Mouse (Mus musculus) thymus, postnatal 0 days (tissue): ENCODE results near the gene Rsl1d1. TPM values are rescaled to one million over a fixed set of nuclear protein-coding genes. Genes with fewer than 3 reads are reported as not detected.

Experiments
- DNase-seq: peaks from one replicate; pipeline ENCODE4 v3.0.0-alpha.2; 2015; ENCODE audit warnings: low spot score
- polyA plus RNA-seq: library from polyadenylated mRNA; unstranded; fragments of >200 nt; fragmentation: Nextera tagmentation; extraction: Ambion mirVana; gene quantifications from 2 replicates; pipeline ENCODE4 v1.2.1, GENCODE M21; 2015

The Rsl1d1 gene
- 207 and 215 TPM in 2 replicates for polyA plus RNA-seq

GRCm38 (mm10) chr16:11202571-11203554, at the start of gene Rsl1d1:
Gene Rsl1d1, minus strand, starts transcription at chr16:11203331.
- peak; percentile 97 for DNase-seq

- DNase-seq: no peak
Measured at GRCm38 (mm10) chr16:11247791-11248190, 44.7 kb upstream of the Rsl1d1 start.

- DNase-seq: no peak
Measured at GRCm38 (mm10) chr16:11245767-11246166, 42.6 kb upstream of the Rsl1d1 start.

- no peak for DNase-seq
Measured at GRCm38 (mm10) chr16:11242401-11242800, 39.3 kb upstream of the Rsl1d1 start.

- DNase-seq: no peak
Measured at GRCm38 (mm10) chr16:11217801-11218200, 14.7 kb upstream of the Rsl1d1 start.

- peak; percentile 5 for DNase-seq
Measured at GRCm38 (mm10) chr16:11203600-11204390, 664 bp upstream of the Rsl1d1 start.

GRCm38 (mm10) chr16:11201740-11202394, 1.3 kb downstream of the Rsl1d1 start:
- DNase-seq: no peak

GRCm38 (mm10) chr16:11200247-11200646, 2.9 kb downstream of the Rsl1d1 start:
- DNase-seq: no peak

- no peak for DNase-seq
Measured at GRCm38 (mm10) chr16:11198467-11198866, 4.7 kb downstream of the Rsl1d1 start.

GRCm38 (mm10) chr16:11197052-11197451, 6.1 kb downstream of the Rsl1d1 start:
- no peak for DNase-seq

GRCm38 (mm10) chr16:11193231-11193630, 9.9 kb downstream of the Rsl1d1 start:
- DNase-seq: no peak

GRCm38 (mm10) chr16:11190150-11190549, 13.0 kb downstream of the Rsl1d1 start:
- DNase-seq: no peak

GRCm38 (mm10) chr16:11177404-11177803, 25.7 kb downstream of the Rsl1d1 start:
- peak; percentile 5 for DNase-seq

- DNase-seq: no peak
Measured at GRCm38 (mm10) chr16:11176884-11177244, 26.3 kb downstream of the Rsl1d1 start.

GRCm38 (mm10) chr16:11176208-11176883, 26.8 kb downstream of the Rsl1d1 start, which contains the start of gene Zc3h7a:
Gene Zc3h7a, minus strand, starts transcription at chr16:11176393.
- DNase-seq: peak; percentile 94

GRCm38 (mm10) chr16:11175489-11176207, 27.5 kb downstream of the Rsl1d1 start:
- DNase-seq: no peak

- DNase-seq: no peak
Measured at GRCm38 (mm10) chr16:11175100-11175488, 28.0 kb downstream of the Rsl1d1 start.

GRCm38 (mm10) chr16:11174671-11175081, 28.5 kb downstream of the Rsl1d1 start:
- DNase-seq: peak; percentile 67

GRCm38 (mm10) chr16:11171679-11172078, 31.5 kb downstream of the Rsl1d1 start:
- no peak for DNase-seq

- DNase-seq: no peak
Measured at GRCm38 (mm10) chr16:11166431-11166830, 36.7 kb downstream of the Rsl1d1 start.
